Mouse (Mus musculus) kidney, adult 2 months (tissue): Measurements from ENCODE around the gene Ccdc188.

Experiments used
- CTCF ChIP-seq: fragments of 200-500 bp; conservative IDR thresholded peaks from 2 replicates; pipeline ENCODE4 v1.5.1; 2011; ENCODE audit warnings: low read depth, mild to moderate bottlenecking, control low read depth, low read length, moderate library complexity, mixed read lengths; ENCODE audit not compliant: insufficient read depth, insufficient read length
- POLR2A ChIP-seq: fragments of 200-500 bp; IDR thresholded peaks from one replicate; pipeline ENCODE4 v1.6.1; 2011; ENCODE audit warnings: low read depth, low read length, control low read depth

- TF ChIP-seq CTCF (no peak), POLR2A (no peak)
Observed at GRCm38 (mm10) chr16:18253866-18254265, 36.2 kb downstream of the Ccdc188 start.
